Mouse (Mus musculus) cerebellum, adult 11-12 months (tissue): ENCODE measurements around the gene Gm8362.
"Not testable (repeated sequence)": the region's sequence is repeated elsewhere in the genome, so short reads cannot be mapped to it uniquely, and the experiment has no call there.

Experiments
- DNase-seq: peaks from one replicate; pipeline ENCODE4 v3.0.0; 2022

Gene Gm8362

DNA sequence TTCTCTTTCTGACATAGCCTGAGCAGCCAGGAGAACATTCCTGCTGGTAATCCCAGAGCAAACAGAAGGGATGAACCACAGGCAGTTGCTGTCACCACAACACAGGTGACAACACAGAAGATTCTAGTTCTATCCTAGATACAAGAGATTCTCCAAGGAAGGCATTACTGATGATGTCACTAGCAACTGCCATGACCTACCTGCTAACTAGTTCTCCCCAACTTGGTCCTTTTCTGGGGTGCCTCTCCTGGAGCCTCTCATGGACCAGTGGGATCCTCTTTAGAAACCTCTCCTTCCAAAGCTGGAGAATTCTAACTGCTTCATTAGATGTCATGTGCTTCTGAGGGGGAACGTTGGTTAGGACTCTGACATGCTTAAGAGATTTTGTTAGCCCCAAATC, at the start of gene Gm8362:
Gene Gm8362, minus strand, starts transcription at position 101 of the 400 bp plus-strand sequence.
- DNase-seq: not testable (repeated sequence)

GRCm38 (mm10) chr14:6823297-6823696, 49.1 kb upstream of the Gm8362 start:
- DNase-seq: not testable (repeated sequence)

- DNase-seq: peak; percentile 2
Measured at GRCm38 (mm10) chr14:6757231-6757536, 17.0 kb downstream of the Gm8362 start.

- peak; percentile 2 for DNase-seq
Measured at GRCm38 (mm10) chr14:6756384-6757230, 17.6 kb downstream of the Gm8362 start.

DNA sequence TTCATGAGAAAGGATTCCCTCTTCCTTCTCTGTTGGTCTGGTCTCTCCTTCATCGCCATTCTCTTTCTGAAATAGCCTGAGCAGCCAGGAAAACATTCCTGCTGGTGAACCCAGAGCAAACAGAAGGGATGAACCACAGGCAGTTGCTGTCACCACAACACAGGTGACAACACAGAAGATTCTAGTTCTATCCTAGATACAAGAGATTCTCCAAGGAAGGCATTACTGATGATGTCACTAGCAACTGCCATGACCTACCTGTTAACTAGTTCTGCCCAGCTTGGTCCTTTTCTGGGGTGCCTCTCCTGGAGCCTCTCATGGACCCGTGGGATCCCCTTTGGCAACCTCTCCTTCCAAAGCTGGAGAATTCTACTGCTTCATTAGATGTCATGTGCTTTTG, 32.0 kb downstream of the Gm8362 start, which contains the start of gene Gm3636:
Gene Gm3636, minus strand, starts transcription at position 101 of the 400 bp plus-strand sequence.
- not testable (repeated sequence) for DNase-seq

DNA sequence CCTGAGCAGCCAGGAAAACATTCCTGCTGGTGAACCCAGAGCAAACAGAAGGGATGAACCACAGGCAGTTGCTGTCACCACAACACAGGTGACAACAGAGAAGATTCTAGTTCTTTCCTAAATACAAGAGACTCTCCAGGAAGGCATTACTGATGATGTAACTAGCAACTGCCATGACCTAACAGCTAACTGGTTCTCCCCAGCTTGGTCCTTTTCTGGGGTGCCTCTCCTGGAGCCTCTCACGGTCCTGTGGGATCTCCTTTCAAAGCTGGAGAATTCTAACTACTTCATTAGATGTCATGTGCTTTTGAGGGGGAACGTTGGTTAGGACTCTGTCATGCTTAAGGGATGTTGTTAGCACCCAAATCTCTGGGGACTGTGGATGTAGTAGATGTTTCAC, 54.1 kb downstream of the Gm8362 start, which contains the start of gene Gm8050:
Gene Gm8050, minus strand, starts transcription at position 101 of the 400 bp plus-strand sequence.
- not testable (repeated sequence) for DNase-seq
